Mouse (Mus musculus) mesoderm, embryonic 11.5 days (tissue): ENCODE measurements at regions not wholly inside any gene's neighbourhood (a gene's known extent, or its start where the extent isn't known, plus 50 kb on each side); places are given as distances from the start of the nearest gene placed in this dataset.

ENCODE experiments used
- DNase-seq: peaks from one replicate; pipeline ENCODE4 v3.0.0-alpha.2; 2012; ENCODE audit warnings: low read depth, low spot score

DNA sequence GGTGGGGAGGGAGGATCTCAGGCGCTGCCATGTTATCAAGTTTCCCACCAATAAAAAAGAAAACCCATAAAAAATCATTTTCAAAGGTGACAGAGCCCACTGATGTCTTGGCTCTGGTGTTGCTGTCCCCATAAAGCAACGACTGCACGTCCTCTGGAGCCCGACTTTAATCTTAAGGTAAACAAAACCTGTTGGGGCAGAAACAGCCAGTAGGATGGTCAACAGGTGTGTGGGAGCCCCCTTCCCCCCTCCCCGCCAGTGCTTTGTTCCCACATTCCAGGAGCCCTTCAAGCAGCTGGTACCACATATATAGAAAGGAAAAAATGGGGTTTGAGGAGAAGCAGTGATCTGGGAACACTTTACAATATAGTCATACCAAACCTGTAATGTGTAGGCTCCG lies 118.3 kb upstream of the Lrig1 start:
- no peak for DNase-seq

- no peak for DNase-seq
Observed at GRCm38 (mm10) chr6:94816161-94816560, 116.2 kb upstream of the Lrig1 start.

DNA sequence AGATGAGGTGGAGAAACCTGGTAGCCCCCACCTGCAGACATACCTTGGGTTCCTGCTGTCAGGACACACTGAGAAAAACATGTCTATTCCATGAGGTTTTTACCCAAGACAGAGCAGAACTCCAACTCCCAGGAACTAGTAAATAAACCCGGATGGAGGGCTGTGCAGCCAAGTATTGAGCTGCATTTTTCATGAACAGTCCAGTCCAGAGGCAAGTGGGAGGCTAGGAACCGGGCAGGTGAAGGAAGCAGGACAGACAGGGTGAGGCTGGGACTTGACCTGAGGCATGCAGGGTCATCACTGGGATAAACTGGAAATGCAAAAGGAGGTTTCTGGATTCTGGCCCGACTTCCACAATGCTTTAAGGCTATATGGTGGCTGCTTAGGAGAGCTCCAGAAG lies 114.8 kb upstream of the Lrig1 start:
- DNase-seq = no peak

DNA sequence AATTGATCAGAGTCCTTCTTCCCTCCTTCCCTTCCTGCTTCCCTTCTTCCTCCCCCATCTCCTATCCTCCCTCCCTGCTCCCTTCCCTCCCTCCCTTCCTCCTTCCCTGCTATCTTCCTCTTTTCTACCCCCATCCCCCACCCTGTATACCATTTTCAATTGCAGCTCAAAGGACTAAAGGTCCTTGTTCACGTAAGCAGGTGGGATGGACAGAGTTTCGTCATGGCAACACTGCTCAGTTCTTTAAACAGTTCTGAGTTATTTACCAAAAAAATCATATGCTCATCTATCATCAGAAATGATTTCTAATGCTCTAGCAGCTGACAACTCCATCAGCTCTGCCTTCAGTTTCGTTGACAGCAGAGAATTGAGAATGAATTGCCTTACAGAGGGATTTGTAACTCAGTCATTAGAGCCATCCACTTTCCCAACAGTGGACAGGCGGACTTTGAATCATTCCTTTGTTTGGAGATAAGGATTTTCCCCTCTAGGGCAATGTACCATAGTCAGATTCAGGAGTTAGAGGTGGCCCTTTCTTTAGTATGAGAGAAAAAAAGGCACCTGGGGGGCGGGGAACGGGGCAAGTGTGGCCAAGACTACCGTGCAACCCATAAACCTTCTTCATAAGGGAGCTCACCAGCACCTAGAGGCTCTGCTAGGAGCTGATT lies 113.7 kb upstream of the Lrig1 start:
- DNase-seq = no peak

GRCm38 (mm10) chr6:94811846-94812245 lies 111.9 kb upstream of the Lrig1 start:
- no peak for DNase-seq

DNA sequence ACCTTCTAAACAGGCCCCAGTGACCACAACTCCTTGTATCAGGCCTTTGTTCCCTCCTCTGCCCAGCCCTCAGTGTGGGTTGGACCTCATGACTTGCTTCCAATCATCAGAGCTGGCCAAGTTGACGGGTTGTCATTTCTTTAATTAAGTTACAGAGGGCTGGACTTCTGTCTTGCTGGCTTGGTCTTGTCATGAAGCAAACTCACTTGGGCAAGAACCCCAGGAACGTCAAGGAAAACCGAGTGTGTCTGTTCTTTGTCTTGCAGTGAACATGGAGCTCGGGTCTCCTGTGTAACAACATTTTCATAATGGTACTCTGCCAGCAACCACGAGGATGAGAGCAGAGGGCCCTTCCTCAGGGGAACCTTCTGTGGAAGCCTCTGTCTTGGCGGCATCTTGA lies 107.3 kb upstream of the Lrig1 start:
- DNase-seq = no peak

DNA sequence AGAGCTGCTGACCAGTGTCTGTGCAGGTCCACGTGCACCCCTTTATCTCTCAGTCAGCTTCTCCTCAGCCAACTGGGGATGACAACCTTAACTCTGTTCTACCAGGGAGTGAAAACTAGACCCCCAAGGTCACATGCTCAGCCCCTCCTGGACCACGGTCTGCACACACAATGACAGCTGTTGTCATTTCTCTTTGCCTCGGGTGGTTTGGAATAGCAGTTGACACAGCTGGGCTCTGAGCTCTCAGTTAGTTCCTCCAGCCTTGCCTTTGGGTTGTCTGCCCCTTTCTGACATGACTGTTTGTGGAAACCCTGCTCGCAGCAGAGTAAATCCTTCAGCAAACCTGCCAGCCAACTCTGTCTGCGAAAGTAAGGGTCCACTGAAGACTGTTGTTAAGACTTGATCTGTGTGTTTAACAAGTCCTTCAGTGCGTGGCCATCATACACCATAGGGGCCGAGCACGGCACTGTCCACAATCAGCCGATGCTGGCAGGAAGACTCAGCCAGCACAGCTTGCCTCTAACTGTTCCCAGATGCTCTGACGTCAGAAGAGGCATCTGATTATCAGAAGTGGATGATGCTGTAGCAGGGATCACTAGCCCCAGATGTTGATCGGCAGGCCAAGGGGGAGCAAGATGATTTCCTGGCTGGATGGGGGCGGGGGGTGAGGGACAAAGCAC lies 106.7 kb upstream of the Lrig1 start:
- peak; percentile 79 for DNase-seq

DNA sequence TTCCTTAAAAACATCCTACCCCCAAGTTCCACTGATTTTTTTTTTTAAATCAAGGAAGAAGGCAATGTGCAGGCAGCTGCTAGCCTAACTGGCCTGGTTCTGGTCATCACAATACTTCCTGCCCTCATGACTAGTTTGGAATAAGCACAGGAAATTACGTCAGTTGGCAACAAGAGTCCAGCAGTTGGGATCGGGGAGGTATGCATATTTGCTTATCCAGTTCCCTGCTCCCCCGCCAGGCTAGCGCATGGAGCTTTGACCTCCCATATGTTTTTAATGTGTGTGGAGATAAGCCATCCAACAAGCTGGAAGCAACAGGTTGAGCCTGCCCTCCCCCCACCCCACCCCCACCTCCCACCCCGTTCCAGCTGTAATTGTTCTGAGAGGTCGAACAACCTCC lies 105.7 kb upstream of the Lrig1 start:
- DNase-seq = peak; percentile 63

DNA sequence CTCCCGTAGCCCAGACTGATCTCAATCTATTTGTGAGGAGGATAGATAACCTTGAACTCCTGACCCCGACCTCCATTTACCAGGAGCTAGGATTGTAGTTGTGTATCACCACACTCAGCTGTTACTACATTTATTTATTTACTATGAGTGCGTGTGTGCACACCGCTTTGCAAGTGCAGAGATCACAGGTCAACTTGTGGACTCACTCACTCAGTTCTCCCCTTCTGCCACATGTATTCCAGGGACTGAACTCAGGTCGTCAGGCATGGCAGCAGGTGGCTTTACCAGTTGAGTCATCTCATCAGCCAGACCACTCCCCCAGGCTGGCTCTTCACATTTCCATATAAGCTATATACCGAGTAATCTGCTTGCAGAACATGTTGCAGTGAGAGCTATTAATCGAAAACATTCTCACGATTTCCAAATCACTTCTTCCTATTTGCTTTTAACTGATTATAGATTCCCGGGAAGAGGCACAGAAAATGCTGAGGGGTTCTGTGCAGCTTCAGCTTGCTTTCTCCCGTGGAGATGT lies 104.4 kb upstream of the Lrig1 start:
- no peak for DNase-seq

- DNase-seq = peak; percentile 38
Observed at GRCm38 (mm10) chr6:94801039-94801438, 101.1 kb upstream of the Lrig1 start.

DNA sequence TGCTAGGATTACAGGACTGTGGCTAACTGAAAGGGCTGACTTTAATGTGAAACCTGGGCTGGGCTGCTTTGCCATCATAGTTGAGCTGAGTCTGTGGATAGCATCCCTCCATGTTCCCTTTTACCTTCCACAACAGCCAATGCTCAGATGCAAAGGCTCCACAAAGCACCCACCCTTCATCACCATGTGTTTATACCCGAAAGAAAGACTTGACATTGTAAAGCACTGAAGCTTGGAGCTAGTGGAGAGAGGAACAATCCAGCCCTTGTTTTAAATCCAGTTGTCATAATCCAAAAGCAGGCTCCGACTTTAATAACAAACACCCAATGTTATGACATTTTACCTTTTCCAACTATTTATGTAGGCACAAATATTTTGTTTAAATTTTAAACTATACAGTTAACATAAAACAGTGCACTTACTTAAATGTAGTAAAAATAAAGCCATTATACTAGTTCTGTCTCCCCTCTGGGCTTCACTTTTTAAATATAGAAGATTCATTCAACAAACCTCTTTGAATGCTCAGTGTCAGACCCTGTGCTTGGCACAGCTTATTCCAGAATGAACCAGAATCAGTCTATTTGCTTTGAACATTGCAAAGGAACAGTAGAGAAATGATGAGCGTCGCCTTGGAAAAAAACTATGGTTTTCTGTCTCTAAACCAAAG lies 98.7 kb upstream of the Lrig1 start:
- DNase-seq = no peak

- DNase-seq = no peak
Observed at GRCm38 (mm10) chr6:94795442-94795841, 95.5 kb upstream of the Lrig1 start.

DNA sequence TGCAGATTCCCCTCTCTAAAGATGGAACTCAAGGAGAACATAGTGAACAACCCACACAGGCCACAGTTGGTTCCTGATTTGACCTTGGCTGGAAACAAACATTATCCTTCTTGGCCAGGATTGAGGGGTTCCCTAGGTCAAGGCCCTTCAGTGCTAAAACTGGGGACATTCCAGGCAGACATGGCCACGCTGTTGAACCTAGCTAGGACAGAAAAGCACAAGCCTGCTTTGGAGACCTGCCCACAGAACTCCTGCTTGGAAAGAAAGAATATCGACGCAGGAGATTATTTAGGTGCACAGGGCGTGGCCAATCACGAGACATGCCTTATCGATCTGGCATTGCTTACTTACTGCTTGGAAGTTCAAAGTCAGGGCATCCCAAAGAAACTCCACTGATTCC lies 93.6 kb upstream of the Lrig1 start:
- no peak for DNase-seq

- DNase-seq = no peak
Observed at GRCm38 (mm10) chr6:94792312-94792711, 92.4 kb upstream of the Lrig1 start.

GRCm38 (mm10) chr6:94789308-94789763 lies 89.4 kb upstream of the Lrig1 start:
- DNase-seq = no peak

DNA sequence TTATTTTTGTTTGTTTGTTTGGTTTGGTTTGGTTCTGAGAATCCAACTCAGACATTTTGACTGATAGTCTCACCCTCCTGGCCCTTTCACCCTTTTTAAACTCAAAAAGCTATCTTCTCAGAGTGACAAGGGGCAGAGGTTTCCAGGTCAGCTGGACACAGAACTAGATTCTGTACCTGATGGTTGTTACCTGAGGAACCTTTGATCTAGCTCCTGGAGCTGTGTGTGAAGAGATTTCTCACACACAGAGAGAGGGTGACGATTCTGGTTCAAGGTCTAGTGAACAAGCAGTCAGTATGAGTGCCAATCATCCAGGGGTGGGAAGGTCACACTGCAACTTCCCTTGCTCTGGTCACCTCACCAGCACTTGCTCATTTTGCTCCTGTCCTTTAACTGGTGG lies 83.5 kb upstream of the Lrig1 start:
- DNase-seq = no peak

DNA sequence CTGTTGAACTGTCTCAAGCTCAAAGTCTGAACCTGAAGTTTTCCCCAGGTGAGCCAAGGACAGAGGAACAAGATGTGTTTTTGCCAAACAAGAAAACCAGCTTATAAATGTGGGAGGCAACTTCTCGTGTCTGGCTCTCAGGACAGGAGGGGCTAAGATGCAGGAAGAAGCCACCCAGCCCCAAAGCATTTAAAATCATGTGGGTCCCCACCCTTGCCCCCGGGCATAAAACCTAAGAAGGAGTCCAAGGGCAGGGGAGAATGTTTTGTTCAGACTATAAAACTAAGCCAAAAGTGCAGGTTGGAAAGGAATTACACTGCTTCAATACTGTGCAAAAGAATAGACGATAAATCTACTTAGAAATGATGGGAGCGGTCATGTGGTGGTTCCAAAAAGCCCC lies 80.7 kb upstream of the Lrig1 start:
- no peak for DNase-seq

DNA sequence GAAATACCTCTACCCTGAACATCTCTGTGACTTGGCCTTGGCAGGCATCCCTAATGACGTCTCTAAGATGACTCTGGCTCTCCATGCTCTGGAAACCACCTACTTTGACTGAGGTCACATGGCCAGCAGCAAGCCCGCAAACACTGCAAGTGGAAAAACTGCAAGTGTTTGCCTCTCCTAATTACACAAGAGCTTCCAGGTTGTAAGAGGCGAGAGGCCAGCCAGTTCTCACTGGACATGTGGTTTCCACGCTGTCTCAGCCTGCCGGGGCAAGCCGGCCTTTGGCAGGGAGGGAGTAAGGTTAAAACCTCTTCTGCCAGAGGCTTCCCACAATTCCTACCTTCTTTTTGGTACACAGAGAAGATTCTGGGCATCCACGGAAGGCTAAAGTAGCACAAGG lies 79.9 kb upstream of the Lrig1 start:
- no peak for DNase-seq

DNA sequence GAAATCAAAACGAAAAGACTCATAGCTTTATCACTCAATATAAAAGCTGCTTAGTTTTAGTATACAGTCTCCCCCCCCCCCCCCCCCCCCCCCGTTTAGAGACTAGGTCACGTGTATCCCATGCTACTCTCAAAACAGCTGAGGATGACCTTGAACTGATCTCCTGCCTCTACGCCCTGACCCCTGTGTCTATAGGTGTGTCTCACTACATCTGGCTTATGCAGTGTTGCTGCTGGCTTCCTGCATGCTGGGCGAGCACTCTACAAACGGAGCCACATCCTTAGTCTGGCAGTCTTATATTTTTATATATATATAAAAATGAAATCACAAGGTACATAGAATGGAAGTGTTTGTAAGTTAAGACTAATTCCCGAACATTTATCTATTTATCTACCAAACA lies 79.3 kb upstream of the Lrig1 start:
- DNase-seq = no peak

- no peak for DNase-seq
Observed at GRCm38 (mm10) chr6:94778797-94779196, 78.8 kb upstream of the Lrig1 start.

- DNase-seq = peak; percentile 40
Observed at GRCm38 (mm10) chr6:94776585-94776984, 76.6 kb upstream of the Lrig1 start.

- no peak for DNase-seq
Observed at GRCm38 (mm10) chr6:94774871-94775270, 74.9 kb upstream of the Lrig1 start.
